Mouse (Mus musculus) lung, postnatal 14 days (tissue): Measurements from ENCODE around the gene Zfp106.
A peak's percentile ranks its signal among the peaks of the same experiment; 100 is the strongest.

Experiments used
- DNase-seq: peaks from one replicate; pipeline ENCODE4 v3.0.0; 2021

Gene Zfp106

DNA sequence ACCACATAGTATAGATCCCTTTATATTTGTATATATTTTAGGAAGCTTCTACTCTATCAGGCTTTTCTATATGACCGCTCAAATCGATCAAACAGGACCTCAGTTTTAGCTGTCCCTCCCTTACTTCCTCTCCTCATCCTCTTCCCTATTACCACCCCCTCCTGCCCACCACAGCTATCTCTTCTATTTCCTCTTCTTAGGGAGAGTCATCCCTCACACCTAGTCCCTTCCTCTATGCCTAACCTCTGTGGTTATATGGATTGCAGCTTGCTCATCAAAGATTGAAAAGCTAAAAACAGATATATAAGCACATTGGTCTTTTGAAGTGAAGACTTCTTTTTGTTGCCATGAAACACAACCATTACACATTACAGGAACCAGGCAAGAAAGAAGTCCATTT, 18.9 kb downstream of the Zfp106 start:
- no peak for DNase-seq

DNA sequence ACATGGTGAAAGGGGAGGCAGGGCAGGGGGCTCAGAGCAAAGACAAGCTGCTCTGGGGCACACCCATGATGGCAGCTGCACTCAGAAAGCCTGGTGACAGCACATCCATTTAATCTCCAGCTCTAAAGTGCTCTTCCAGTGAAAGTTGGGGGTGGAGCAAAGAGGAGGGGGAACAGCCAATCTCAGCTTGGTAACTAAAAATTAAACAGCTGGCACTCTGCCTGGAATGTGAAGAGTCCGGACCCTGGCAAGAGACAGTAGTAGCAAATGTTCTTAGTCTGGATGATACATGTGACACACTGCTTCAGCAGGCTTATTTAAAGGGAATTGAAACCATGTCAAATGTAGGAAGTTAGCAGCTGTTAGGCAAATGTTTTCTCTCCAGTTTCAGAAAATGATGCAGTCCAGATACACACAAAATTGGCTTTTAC, 23.9 kb downstream of the Zfp106 start:
- peak; percentile 86 for DNase-seq

- peak; percentile 6 for DNase-seq
Observed at GRCm38 (mm10) chr2:120539333-120539732, 24.3 kb downstream of the Zfp106 start.

GRCm38 (mm10) chr2:120531223-120531622, 32.4 kb downstream of the Zfp106 start:
- no peak for DNase-seq

- no peak for DNase-seq
Observed at GRCm38 (mm10) chr2:120529531-120529930, 34.1 kb downstream of the Zfp106 start.

DNA sequence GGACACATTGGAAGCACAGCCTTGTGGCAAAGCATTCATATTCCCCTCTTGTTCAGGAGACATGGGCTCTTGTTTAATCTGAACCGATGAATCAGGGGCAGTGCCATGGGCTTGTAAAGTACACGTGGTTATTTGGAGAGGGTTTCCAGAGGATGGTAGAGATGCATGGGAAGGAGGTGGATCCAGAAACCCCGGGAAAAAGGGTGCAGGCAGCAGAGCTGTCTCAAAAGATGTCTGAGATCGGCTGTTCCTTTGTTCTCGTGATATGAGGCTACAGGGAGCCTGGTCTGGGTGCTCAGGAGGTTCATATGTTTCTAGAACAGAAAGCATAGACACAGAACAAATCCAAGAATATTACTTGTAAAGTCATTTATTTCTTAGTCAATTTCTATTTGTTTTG, 36.9 kb downstream of the Zfp106 start:
- DNase-seq = no peak

- DNase-seq = no peak
Observed at GRCm38 (mm10) chr2:120518547-120519210, 45.0 kb downstream of the Zfp106 start.

DNA sequence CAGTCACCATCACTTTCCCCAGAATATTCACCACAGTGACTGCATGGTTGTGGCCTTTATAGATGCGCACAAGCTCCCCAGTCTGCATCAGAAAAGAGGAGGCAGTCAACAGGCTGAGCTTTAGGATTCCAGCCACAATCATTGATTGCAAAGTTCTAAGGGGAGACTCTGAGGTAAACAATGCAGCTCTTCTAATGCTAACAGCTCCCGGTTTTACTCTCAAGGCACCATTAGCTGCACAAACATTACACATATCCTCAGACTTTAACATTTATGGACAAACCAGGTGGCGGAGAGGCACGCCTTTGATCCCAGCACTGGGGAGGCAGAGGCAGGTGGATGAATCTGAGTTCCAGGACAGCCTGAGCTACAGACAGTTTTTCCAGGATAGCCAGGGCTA, 49.5 kb downstream of the Zfp106 start:
- no peak for DNase-seq

GRCm38 (mm10) chr2:120503992-120504391, 59.7 kb downstream of the Zfp106 start:
- DNase-seq = no peak

DNA sequence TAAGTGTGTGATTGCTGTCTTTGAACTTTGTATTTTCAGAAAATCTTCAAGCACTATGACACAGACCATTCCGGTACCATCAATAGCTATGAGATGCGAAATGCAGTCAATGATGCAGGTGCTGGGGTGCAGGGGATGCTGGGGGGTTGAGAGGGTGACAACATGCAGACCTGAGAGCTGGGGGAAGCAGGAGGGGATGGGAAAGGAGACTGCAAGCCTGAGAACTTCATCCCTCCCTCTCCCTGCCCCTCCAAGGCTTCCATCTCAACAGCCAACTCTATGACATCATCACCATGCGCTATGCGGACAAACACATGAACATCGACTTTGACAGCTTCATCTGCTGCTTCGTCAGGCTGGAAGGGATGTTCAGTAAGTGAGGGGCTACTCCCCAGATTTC, 60.5 kb downstream of the Zfp106 start:
- DNase-seq = no peak

GRCm38 (mm10) chr2:120502605-120502990, 61.0 kb downstream of the Zfp106 start:
- DNase-seq = peak; percentile 24

DNA sequence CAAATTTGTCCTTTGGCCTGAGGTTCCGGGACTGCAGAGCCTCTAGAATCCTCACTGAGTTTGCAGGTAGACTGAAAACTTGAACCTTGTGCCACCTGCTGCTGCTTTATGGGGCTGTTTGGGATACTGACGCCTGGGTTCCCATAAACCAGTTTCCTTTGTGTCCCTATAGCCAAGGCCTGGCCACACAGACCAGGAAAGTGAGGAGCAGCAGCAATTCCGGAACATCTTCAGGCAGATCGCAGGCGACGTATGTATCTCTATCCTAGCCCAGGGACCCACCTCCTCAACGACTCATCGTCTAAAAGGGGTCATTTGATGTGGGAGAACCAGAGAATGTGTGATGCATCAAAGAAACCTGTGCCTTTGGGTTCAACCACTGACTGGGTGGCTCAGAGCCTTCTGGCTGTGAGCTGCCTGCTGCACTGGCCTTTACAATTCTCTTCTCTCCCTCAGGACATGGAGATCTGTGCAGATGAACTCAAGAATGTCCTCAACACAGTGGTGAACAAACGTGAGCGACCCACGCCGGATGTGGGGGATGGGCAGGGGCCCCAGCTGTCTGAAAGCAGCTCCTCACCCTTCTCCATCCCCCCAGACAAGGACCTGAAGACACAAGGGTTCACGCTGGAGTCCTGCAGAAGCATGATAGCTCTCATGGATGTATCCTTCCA, 61.6 kb downstream of the Zfp106 start:
- DNase-seq = peak; percentile 12

DNA sequence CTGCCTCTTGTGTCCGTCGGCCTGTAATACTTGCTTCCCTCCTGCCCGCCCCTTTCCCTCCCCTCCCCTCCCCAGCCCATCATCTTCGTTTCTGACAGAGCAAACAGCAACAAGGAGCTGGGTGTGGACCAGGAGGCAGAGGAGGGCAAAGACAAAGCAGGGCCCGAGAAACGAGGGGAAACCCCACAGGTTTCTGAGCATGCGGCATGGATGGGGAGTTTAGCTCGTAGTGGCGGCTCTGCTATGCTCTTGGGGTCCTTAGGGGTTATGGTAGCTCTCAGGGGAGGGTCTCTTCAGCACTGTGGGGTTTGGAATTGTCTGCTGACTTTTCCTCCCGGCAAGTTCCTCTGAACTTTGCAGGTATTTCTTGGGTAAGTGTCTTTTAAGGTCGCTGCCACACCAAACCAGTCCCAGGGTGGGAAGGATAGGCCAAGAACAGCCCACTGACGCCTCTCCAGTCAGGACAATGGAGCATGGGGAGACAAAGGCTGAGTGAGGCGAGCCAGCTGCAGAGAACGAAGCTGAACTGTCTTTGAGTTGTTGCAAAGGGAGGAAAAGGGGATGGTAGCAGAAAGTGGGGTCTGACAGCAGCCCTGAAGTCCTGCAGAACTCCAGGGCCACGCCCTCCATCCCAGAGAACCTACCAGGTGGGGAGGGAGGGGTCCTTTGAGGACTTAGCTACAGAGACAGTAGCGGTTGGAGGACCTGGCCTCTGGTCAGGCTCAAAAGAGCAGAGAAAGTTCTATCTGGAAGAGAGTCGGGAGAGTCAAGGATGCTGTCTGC, 62.3 kb downstream of the Zfp106 start:
- DNase-seq = no peak

DNA sequence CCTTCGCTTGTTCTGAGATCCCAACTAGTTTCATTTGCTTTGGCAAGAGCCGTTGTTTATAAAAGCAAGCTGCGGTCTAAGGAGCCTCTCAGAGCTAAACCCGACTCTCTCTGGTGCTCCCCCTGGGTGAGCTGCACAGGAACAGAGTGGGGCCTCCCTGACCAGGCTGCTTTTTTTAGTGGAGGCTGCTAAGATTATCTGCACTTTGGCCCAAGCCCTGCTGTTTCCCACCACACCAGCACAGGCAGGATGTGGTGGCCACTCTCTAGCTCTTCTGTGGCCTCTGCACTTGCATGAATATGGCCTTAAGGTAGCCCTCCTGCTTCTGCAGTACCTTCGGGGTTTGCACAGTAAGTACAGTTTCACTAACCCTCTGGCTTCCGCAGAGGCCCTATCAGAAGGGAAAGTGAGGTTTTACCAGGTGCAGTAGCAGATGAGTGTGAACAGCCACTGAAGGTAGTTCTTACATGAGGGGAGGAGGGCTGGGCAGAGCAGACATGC, 63.6 kb downstream of the Zfp106 start:
- peak; percentile 11 for DNase-seq

- no peak for DNase-seq
Observed at GRCm38 (mm10) chr2:120496511-120496910, 67.1 kb downstream of the Zfp106 start.

GRCm38 (mm10) chr2:120493254-120493653, 70.4 kb downstream of the Zfp106 start:
- DNase-seq = no peak

GRCm38 (mm10) chr2:120484241-120484640, 79.4 kb downstream of the Zfp106 start:
- DNase-seq = no peak

- no peak for DNase-seq
Observed at GRCm38 (mm10) chr2:120482506-120483389, 80.9 kb downstream of the Zfp106 start.

DNA sequence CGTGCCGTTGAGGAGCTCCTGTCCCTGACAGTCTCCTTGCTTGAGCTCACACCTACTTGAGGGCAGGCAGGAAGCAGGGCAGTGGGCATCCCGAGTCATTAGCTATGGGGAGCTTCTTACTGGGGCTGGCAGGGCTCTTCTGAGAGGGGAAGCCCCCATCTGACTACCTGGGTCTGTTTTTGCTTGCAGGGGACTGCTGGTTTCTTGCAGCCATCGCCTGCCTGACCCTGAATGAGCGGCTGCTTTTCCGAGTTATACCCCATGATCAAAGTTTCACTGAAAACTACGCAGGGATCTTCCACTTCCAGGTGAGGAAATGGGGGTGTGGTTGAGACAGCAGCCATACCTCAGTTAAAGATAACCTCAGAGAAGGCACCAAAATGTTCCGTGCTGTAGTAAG, 81.7 kb downstream of the Zfp106 start:
- DNase-seq = no peak

DNA sequence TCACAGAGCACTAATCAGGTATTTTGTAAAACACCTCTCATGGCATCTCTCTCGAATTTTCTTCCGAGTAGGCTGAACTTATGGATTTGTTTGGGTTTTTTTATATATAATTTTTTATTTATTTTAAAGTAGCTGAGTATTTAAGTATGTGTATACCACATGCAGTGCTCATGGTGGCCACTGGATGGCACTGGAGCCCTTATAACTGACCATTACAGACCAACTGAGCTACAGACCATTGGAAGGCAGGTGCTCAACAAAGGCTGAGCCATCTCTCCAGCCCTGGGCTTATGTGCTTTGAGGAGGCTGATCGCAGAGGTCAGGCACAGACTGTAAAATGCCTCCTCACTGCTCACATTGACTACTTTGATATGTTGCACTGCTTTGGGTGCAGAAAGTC, 85.0 kb downstream of the Zfp106 start:
- peak; percentile 78 for DNase-seq

GRCm38 (mm10) chr2:120476277-120477087, 87.2 kb downstream of the Zfp106 start:
- no peak for DNase-seq

DNA sequence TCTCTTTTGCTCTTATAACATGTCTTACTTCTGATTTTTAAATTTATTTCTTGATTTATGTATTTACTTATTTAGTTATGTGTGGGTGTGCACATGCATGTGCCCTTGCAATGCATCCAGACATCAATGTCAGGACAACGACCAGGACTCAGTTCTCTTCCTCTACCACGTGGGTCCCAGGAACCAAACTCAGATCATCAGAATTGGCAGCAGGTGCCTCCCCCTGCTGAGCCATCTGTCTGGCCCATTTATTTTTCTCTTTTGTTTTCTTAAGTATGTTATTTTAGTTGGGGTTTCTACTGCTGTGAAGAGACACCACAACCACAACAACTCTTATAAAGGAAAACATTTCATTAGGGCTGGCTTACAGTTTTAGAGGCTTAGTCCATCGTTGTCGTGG, 92.8 kb downstream of the Zfp106 start:
- DNase-seq = no peak
